Mouse (Mus musculus) large intestine, adult 2 months (tissue): Measurements from ENCODE around the gene Itgb3. TPM values are rescaled to one million over a fixed set of nuclear protein-coding genes. Genes with fewer than 3 reads are reported as not detected.
"Not testable (repeated sequence)": the region's sequence is repeated elsewhere in the genome, so short reads cannot be mapped to it uniquely, and the experiment has no call there.

Source experiments
- DNase-seq: peaks from one replicate; pipeline ENCODE4 v3.0.0-alpha.2; 2012; ENCODE audit warnings: low read depth, low spot score
- WGBS: fragments of 180-500 bp; shearing (Covaris S2); methylation state at CpG from one replicate; pipeline ENCODE4 v1.1.7; 2018; 5-methylcytosine and 5-hydroxymethylcytosine counted together
- polyA plus RNA-seq: library from polyadenylated mRNA; depleted of rRNA; stranded (reverse); fragments of >200 nt; gene quantifications from 2 replicates; pipeline ENCODE4 v1.2.3, GENCODE M21; 2012; rRNA removed

The Itgb3 gene
- 6.9 and 8.6 TPM in 2 replicates for polyA plus RNA-seq

DNA sequence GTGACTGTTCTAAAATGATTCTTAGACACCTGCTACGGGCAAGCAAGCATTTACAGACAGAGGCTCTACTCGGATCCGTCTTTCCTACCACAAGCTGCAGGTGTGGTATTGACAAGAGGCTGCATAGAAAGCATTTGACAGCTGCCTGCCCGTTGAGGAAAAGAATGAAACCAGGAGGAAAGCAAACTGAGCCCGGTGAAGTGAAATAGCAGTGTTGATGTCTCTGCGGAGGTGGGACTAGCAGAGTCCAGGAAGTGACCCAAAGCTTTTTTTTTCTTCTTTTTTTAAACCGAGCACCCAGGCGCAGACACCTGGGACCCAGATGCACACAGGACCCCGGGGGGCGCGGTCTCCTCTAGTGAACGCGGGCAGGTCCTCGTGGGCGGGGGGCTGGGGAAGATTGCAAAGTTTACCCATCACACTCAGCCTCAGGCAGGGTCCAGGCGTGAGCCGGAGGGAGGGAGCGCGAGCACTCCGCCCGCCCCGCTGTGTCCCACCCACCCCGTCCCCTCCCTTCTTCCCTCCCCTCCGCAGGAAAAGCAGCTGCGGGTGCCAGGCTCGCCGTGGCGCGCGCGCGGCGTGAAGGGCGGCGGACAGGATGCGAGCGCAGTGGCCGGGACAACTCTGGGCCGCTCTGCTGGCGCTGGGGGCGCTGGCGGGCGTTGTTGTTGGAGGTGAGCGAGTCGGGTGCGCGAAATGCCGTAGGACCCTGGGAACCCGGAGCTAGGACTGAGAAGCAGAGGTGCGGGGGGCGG is at the start of gene Itgb3:
Gene Itgb3, plus strand, starts transcription at position 510 of the 755 bp plus-strand sequence.
- DNase-seq = no peak
- under 1% methylated on average over 49 of the region's 51 CpGs for WGBS

DNA sequence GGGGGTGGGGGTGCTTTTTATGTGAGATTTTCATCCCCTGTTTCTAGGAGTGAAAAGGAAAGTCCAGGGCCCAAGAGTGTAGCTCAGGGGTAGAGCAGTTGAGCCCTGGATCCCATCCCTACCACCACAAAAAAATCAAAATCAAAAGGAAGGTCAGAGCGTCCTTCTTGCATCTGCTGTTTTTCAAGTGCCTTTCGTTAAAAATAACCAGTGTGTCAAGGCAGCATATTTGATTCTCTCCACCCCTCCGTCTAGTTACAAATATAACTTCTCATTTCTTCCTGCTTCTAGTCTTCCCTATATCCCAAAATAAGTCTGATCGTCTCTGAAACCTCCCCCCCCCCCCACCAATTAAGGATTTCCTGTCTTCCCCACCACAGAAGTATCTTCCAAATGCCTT is 49.7 kb upstream of the Itgb3 start:
- 42% methylated on average over 4 of the region's 4 CpGs for WGBS
- DNase-seq = no peak

DNA sequence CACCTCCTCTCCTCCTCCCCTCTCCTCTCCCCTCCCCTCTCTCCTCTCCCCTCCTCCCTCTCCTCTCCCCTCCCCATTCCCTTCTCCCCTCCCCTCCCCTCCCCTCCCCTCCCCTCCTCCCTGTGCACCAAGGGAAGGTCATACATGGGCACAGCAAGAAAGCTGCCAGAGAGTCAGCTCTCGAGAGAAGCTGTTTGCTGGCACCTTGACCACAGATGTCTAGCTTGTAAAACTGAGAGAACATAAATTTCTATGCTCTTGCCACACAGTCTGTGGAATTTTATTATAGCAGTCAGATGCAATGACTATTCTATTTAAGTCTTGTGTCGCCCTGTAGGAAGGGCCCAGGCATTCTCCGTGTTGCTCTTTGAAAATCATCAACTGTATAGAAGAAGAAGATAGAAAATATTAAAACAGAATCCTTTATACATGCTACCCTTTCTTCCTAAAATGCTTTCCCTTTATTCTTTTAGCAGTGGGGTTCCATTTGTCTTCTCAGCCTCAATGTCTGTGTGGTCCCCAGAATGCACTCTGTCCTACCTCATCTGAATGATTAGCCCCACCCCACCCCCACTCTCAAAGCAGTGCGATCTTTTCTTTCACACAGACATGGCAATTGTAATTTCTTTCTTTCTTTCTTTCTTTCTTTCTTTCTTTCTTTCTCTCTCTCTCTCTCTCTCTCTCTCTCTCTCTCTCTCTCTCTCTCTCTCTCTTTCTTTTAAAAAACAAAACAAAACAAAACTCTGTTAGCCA is 49.0 kb upstream of the Itgb3 start:
- whole genome bisulfite sequencing = 50% methylated on average over 4 of the region's 4 CpGs
- DNase-seq = no peak

DNA sequence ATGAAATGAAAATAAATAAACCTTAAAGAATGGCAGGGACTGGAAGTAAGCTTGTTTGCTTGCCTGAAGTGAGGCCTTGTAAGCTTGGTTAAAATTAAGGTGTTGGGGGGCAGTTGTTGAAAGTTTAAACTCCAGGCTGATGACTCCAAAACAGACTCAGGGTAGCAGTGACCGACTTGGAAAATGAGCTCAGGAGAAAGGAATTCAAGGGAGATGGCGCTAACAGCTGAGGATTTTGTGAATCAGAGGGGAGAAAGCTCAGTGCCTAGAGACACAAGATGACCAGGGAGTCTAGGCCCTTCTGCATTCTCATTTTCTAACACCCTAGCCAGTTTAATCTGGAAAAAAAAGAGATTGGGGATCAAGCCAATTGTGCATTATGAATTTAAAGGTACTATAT is 46.8 kb upstream of the Itgb3 start:
- WGBS = 44% methylated on average over 2 of the region's 2 CpGs

DNA sequence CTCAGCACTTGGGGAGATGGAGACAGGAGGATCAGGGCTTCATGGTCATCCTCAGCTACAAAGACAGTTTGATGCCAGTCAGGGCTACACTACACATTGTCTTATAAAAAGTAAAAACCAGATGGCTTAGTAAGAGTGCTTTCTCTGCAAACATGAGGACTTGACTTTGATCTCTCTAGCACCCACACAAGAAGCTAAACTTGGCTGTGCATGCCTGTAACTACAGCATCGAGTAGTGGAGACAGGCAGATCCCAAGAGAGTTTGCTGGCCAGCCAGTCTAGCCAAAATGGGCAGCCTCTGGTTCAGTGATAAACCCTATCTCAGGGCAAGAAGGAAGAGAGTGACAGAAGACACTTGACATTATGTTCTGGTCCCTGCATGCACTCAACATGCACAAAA is 44.3 kb upstream of the Itgb3 start:
- 41% methylated on average over 1 of the region's 1 CpGs for WGBS
- no peak for DNase-seq

More for the DNA sequence above, 46.8 kb upstream of the Itgb3 start:
- no peak for DNase-seq

DNA sequence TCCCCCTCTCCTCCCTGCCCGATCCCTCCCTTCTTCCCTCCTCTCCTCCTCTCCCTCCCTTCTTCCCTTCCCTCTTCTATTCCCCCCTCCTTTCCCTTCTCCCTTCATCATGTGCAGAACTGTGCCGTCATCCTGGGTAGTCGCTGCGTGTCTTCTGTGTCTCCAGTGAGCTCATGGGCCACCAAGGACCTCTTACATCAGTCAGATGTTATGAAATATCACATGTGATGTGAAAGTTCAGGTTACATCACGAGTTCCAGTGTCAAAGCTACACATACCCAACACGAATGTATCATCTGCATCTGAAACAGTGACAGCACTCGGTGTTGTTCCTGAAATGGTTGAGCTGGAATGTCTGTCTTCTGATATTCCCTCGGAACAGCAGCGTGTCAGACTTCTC is 42.6 kb upstream of the Itgb3 start:
- DNase-seq = no peak
- 80% methylated on average over 9 of the region's 9 CpGs for WGBS

DNA sequence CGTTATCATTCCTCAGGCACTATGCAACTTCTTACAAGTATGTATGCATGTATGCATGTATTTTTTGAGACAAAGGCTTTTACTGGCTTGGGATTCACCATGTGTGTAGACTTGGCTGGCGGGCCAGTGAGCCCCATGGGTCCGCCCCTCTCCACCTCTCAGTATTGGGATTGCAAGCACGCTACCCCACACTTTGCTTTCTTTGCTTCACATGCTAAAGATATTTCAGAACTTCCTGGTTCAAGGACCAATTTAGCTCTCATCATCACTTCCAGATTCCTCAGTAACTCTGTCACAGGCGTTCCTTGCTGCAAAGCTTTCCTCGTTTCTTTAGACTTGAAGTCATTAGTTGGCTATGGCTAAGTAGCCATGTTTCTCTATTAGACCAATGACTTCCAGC is 41.7 kb upstream of the Itgb3 start:
- DNase-seq = no peak
- 80% methylated on average over 6 of the region's 6 CpGs for WGBS

DNA sequence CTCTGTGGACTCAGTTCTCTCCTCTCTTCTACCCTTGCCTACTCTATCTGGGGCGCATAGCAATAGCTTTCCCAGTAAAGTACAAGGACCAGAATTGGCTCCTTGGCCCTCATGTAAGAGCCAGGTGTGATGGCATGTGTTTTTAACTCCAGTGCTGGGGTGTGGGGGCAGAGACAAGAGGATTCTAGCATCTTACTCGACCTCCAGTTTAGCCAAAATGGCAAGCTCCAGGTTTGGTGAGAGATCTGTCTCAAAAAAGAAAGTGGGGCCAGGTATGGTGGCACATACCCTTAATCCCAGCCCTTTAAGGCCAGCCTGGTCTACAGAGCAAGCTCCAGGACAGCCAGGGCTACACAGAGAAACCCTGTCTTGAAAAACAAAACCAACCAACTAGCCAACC is 41.0 kb upstream of the Itgb3 start:
- WGBS = 83% methylated on average over 2 of the region's 2 CpGs
- DNase-seq = no peak

DNA sequence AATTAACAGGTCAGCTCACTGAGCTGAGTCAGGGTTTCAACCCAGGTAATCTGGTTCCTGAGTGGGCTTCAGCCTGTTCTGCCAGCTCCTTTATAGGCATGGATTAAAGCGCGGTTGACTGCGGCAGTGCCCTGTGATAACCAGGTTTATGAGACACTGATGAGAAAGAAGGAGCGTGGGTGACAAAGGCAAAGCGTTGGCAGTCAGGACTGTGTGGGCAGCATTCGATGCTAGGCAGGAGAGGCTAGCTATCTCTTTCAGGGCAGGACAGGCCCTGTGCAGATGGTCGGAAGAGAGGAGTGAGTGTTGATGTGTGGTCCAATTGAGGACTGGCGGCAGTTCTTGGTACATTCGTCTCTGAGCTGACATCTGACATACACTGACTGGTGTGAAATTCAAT is 40.1 kb upstream of the Itgb3 start:
- DNase-seq = no peak
- WGBS = 88% methylated on average over 9 of the region's 9 CpGs

DNA sequence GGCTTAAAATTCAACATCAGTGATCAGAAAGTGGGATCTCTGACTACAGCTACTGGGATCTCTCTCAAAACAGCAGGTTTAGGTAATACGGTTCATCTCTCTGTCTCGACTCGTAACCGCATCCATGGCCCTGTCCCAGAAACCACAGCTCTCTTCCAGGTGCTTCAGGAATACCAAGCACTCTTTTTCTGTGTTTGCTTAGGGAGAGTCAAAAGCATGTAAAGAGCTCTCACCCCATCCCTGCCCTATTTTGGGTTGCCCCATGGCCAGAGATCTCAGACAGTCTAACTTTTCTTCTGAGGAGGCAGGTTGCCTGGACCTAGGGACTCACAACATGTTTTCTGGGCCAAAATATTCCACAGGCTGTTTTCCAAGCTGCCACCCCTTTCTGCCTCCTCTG is 39.5 kb upstream of the Itgb3 start:
- 83% methylated on average over 4 of the region's 4 CpGs for WGBS
- no peak for DNase-seq

DNA sequence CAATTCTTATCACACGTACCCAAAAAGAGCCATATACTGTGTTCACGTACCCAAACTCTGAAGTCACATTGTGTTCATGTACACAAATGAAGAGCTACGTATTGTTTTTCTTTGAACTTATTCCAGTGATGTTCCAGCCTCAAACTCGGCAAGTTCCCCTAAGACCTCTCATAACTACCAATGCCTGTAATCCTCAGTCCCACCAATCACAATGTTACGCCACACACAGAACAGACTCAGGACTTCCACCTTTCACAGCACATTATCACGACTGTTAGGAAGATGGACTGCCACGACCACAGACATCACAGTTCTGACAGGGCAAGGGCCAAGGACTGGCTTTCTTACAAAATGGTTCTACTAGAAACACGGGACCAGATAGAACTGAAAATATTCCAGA is 37.3 kb upstream of the Itgb3 start:
- DNase-seq = not testable (repeated sequence)
- WGBS = 88% methylated on average over 8 of the region's 8 CpGs

DNA sequence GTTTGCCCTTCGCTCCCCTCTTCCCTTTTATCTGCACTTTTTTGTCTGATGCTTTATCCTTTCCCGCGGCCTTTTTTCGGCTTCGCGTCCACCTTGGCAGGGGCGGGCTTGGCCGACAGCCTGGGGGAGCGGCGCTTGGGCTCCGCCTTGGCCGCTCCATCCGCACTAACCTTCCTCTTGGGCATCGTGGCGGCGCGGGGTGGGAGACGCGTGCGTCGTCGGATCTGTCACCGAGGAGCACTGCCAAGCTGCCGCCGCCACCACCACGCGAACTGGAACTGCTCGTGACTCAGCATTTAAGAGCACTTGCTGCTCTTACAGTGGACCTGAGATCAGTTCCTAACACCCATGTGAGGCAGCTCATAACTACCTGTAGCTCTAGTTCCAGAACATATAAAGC is 36.4 kb upstream of the Itgb3 start:
- 4% methylated on average over 28 of the region's 28 CpGs for WGBS
- DNase-seq = not testable (repeated sequence)

DNA sequence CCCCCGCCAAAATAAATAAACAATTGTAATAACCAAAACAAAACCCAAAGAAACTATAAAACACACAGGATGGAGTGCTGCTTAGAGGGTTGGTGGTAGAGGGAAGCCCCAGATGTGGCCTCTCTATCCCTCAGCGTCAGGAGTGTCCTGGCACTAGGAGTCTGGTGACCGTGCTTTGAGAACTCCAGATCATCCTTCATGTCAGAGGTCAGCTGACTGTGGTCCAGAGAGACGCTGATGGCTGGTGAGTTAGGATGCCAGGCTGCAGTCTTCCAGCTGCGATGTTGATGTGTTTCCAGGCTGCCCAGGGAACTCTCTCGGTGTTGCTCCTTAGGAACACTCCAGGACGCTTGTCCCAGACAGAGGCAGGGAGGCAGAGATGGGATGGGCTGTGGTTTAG is 35.7 kb upstream of the Itgb3 start:
- DNase-seq = no peak
- WGBS = 70% methylated on average over 7 of the region's 7 CpGs

DNA sequence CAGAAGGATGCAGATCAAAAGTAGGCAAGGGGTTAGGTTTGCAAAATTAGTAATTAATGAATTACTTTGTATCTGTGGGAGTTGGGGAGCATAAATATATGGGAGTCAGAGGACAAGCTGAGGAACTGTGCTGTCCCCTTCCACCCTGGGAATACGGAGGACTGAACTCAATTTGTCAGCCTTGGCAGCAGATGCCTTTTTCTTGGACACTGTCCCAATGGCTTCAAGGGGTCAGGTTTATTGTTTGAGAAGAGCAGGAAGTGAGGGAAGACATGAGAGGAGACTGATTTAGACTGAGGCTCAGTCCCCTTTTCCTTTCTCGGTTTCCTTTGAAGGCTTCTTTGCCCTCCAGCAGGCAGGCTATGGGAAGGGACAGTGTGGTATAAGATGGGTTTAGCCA is 35.2 kb upstream of the Itgb3 start:
- WGBS = 34% methylated on average over 2 of the region's 2 CpGs
- no peak for DNase-seq

DNA sequence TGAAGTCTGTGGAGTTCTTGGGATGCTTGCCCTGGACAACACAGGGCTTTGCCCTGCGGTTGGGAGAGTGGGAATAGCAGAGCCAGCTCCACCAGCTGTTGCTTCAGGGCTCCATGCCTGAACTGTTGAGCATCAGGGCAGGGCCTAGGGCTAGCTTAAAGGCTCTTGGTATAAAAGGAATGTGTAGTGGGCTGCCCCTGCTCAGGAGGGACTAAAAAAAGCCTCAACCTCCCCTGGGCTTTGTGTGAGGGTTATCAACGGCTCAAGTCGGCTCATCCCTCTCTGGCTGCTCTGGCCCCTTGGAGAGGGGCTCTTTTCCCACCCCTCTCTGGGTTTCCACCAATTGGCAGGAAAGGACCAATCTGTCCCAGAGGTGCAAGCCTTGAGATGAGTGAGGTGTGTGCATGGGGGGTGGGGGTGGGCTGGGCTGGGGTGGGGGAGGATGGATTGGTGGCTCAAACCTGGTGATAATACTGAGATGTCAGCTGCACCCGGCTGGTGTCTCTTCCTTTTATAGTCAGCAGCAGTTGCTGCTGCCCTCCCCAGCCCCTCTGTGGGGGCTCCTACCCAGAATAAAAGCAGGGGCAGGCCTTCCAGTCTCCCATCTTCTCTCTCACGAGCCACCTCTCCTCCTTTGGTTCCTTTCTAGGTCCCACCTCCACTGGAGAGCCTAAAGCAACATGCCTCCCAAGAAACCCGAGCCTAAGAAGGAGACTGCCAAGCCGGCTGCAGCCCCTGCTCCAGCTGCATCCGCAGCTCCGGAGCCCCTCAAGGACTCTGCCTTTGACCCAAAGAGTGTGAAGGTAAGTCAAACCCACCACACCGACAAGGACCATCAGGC is 30.8 kb upstream of the Itgb3 start:
- 62% methylated on average over 10 of the region's 10 CpGs for WGBS
- DNase-seq = no peak

DNA sequence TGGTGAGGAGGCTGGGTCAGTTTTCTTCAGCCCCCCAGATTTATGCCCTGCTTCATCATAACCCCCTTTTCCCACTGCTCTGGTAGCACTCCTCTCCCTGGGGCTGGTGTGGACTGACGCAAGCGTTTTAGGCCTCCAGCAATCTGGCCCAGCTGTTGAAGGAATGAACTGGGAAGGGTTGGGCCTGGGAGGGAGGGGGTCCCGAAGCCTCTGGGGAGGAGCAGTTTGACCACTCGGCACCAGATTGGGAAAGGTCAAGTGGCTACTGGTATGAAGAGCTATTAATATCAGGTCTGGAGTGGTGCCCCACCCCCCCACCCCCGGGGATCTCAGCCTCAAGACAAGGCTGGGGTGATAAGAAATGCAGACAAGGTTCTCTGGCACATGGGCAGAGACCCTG is 29.7 kb upstream of the Itgb3 start:
- DNase-seq = no peak
- 49% methylated on average over 5 of the region's 5 CpGs for WGBS

DNA sequence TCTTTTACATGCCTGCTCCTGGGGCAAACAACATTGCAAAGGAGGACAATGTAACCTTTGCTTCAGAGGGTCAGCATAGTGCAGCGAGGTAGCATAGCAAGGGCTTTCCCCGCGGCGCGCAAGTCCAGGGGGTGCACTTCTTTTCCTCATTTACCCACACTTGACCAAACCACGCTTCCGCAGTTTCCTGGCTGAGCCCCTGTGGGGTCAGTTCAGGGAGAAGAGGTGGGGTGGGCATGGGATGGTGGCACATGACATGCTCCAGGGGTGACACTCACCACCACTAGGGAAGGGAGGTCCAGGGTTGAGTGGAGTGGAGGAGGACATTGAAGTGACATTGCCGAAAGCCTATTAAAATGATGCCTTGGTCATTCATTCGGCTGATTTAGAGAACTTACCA is 28.7 kb upstream of the Itgb3 start:
- no peak for DNase-seq
- 89% methylated on average over 9 of the region's 9 CpGs for WGBS

DNA sequence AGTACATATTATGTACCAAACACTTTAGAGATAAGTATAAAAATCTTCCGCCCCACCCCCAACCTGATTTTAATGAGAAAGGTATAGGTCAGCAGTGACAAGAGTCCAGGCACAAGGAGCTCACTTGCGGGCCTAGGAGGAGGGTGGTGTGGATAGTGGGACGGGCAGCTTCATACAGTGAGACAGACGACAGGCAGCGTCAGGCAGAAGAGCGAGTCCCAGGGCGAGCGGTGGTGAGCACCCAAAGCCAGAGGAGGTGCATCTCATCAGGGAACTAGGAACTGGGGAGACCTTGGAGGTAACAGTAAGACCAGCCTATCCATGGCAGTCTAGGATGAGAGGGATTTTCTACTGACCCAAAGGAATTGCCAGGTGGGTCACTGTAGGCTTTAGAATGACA is 28.2 kb upstream of the Itgb3 start:
- 90% methylated on average over 8 of the region's 8 CpGs for WGBS
- no peak for DNase-seq

DNA sequence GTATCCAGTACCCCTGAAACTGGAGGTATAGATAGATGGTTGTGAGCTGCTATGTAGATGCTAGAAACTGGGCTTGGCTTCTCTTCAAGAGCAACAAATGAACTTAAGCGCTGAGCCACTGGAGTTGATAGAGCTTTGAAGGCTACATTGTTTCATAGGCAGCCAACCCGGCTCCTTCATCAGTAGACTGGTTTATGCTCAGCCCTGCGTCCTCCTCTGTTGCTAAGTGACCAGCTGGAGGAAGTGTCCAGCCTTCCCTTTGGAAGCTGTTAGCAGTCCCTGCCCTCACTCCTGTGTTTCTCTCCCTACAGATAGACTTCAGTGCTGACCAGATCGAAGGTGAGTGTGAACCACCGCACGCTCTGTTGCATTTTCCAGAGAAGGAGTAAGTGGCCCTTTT is 27.7 kb upstream of the Itgb3 start:
- 56% methylated on average over 6 of the region's 6 CpGs for whole genome bisulfite sequencing
- DNase-seq = no peak

DNA sequence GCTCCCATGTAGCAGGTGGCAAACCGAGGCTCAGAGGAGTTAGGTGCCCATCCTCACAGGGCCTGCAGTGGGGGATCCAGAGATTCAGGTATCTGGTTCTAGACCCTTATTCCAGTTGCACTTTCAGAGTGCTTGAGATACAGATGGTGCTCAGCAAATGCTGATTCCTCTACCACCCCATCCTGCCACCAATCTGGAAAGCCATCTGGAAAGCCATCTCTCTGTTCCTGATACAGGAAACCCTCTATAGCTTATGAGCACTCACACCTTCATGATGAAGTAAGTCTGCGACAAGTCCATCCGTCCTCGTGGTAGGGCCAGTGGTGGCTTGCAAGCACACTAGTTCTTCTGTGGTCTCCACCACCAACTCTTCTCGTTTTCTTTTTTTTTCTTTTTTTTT is 27.2 kb upstream of the Itgb3 start:
- WGBS = 83% methylated on average over 5 of the region's 5 CpGs
- DNase-seq = no peak
